ENCODE assay signal across 15 mouse cellular contexts in genomic region chr15:83481236-83481780, GRCm38 (mm10).
"Had no signal": no experiment of that assay in that cellular context is flagged by ENCODE, and none has a peak within 500 bp of the region (broad histone marks: within the 10 kb centered on the region; RNA-seq: fewer than 3 reads in every experiment).

No protein-coding gene starts in this region.

- H3K9ac ChIP-seq: liver, embryonic 15.5 days; neural tube, embryonic 13.5 days had no signal

- H3K4me3 ChIP-seq: left cerebral cortex, adult 2 months; limb, embryonic 10.5 days; liver, embryonic 15.5 days; neural tube, embryonic 13.5 days had no signal

- DNase-seq: kidney, postnatal 10 days; lung, adult 2 months; lung, postnatal 36 days; midbrain, embryonic 14.5 days; retina, postnatal 1 day; right cerebral cortex, postnatal 4 days; spleen, adult 18-20 months; thymus, adult 18-20 months; thymus, postnatal 14 days had no signal

- H3K36me3 ChIP-seq: liver, embryonic 15.5 days had no signal

- H3K4me1 ChIP-seq: neural tube, embryonic 13.5 days had no signal

- H3K9me3 ChIP-seq: limb, embryonic 10.5 days; liver, embryonic 15.5 days; neural tube, embryonic 13.5 days had no signal

- ATAC-seq: lung, postnatal 0 days had no signal

- H3K27me3 ChIP-seq: neural tube, embryonic 13.5 days had no signal

- H3K27ac ChIP-seq: left cerebral cortex, adult 2 months; limb, embryonic 10.5 days; liver, embryonic 15.5 days; neural tube, embryonic 13.5 days had no signal

- H3K4me2 ChIP-seq: liver, embryonic 11.5 days; liver, embryonic 15.5 days; neural tube, embryonic 13.5 days had no signal
